Mouse (Mus musculus) layer of hippocampus, adult 9-10 months (tissue): ENCODE results near the gene Muc3.
"Not testable (repeated sequence)": the region's sequence is repeated elsewhere in the genome, so short reads cannot be mapped to it uniquely, and the experiment has no call there.

Experiments
- DNase-seq: peaks from one replicate; pipeline ENCODE4 v3.0.0; 2022; ENCODE audit warnings: low spot score

Gene Muc3

GRCm38 (mm10) chr5:137149272-137149882 is at the start of gene Muc3:
TSS of gene Muc3 (minus strand) at chr5:137149322.
- DNase-seq: not testable (repeated sequence)

- no peak for DNase-seq
Measured at GRCm38 (mm10) chr5:137194488-137195120, 45.5 kb upstream of the Muc3 start.

- no peak for DNase-seq
Measured at GRCm38 (mm10) chr5:137193279-137193952, 44.3 kb upstream of the Muc3 start.

GRCm38 (mm10) chr5:137189326-137189725 is 40.2 kb upstream of the Muc3 start:
- no peak for DNase-seq

- DNase-seq: no peak
Measured at GRCm38 (mm10) chr5:137185362-137185761, 36.2 kb upstream of the Muc3 start.

GRCm38 (mm10) chr5:137179646-137180374 is 30.7 kb upstream of the Muc3 start:
- DNase-seq: peak; percentile 21

GRCm38 (mm10) chr5:137173967-137174366 is 24.8 kb upstream of the Muc3 start:
- DNase-seq: no peak

- no peak for DNase-seq
Measured at GRCm38 (mm10) chr5:137172591-137172990, 23.5 kb upstream of the Muc3 start.

- no peak for DNase-seq
Measured at GRCm38 (mm10) chr5:137171478-137171877, 22.4 kb upstream of the Muc3 start.

GRCm38 (mm10) chr5:137170836-137171380 is 21.8 kb upstream of the Muc3 start:
- DNase-seq: no peak

GRCm38 (mm10) chr5:137167539-137167938 is 18.4 kb upstream of the Muc3 start:
- DNase-seq: no peak

GRCm38 (mm10) chr5:137166012-137166411 is 16.9 kb upstream of the Muc3 start:
- DNase-seq: no peak

GRCm38 (mm10) chr5:137161853-137162252 is 12.7 kb upstream of the Muc3 start:
- no peak for DNase-seq

GRCm38 (mm10) chr5:137159461-137159860 is 10.3 kb upstream of the Muc3 start:
- no peak for DNase-seq

- DNase-seq: no peak
Measured at GRCm38 (mm10) chr5:137153289-137153688, 4.2 kb upstream of the Muc3 start.

- no peak for DNase-seq
Measured at GRCm38 (mm10) chr5:137152623-137153022, 3.5 kb upstream of the Muc3 start.

GRCm38 (mm10) chr5:137140836-137141235 is 8.3 kb downstream of the Muc3 start:
- DNase-seq: no peak

- no peak for DNase-seq
Measured at GRCm38 (mm10) chr5:137138977-137139376, 10.1 kb downstream of the Muc3 start.

GRCm38 (mm10) chr5:137134959-137135358 is 14.2 kb downstream of the Muc3 start:
- DNase-seq: no peak

GRCm38 (mm10) chr5:137131490-137131889 is 17.6 kb downstream of the Muc3 start:
- no peak for DNase-seq

GRCm38 (mm10) chr5:137129281-137129680 is 19.8 kb downstream of the Muc3 start:
- DNase-seq: no peak

GRCm38 (mm10) chr5:137123516-137123915 is 25.6 kb downstream of the Muc3 start:
- DNase-seq: no peak
